Mouse (Mus musculus) CD4-positive naive resting alpha-beta T cell, adult 76 days (primary cell): ENCODE data around the gene Olfr1449. TPM values are rescaled to one million over a fixed set of nuclear protein-coding genes. Genes with fewer than 3 reads are reported as not detected.

Source experiments
- total RNA-seq: library from RNA; stranded (reverse); gene quantifications from one replicate; pipeline ENCODE4 v1.2.4, GENCODE M21; 2023

The Olfr1449 gene
- not detected for total RNA-seq

GRCm38 (mm10) chr19:12930540-12930939 is at the start of gene Olfr1449:
Olfr1449 (plus strand) TSS chr19:12930840.

GRCm38 (mm10) chr19:12883555-12883954 is 47.1 kb upstream of the Olfr1449 start, which contains the start of gene Olfr1445:
Olfr1445 (plus strand) TSS chr19:12883855.

GRCm38 (mm10) chr19:12893424-12893823 is 37.2 kb upstream of the Olfr1449 start, which contains the start of gene Olfr1446:
Olfr1446 (minus strand) TSS chr19:12893524.

GRCm38 (mm10) chr19:12903643-12904042 is 27.0 kb upstream of the Olfr1449 start, which contains the start of gene Olfr1447:
Olfr1447 (minus strand) TSS chr19:12903743.

DNA sequence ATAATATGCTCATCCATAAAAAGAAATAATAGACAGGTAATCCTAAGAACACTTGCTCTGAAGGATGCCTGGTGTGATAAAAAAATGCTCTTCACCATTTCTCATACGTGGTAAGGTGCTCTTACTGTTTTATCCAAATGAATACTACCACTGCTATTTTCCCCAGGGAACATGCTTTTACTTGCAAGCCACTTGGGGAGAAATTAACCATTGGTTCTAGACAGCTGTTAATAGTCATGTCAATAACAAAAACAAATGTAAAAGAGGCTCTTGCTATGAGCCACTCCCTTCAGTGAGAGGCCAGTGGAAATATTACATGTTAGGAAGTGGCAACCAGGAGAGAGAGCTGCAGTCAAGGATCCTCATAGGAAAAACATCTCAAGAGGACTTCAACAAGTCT is 6.3 kb upstream of the Olfr1449 start, which contains the start of gene Olfr1448:
TSS of gene Olfr1448 (minus strand) at position 101 of the 400 bp plus-strand sequence.

GRCm38 (mm10) chr19:12949958-12950357 is 19.3 kb downstream of the Olfr1449 start, which contains the start of gene Olfr1450:
Olfr1450 (plus strand) TSS chr19:12950258.

Other genes with a start within 250 kb of the Olfr1449 start
- not detected for gene Keg1, start 235.1 kb upstream of the Olfr1449 start, total RNA-seq
- 4.5 TPM for gene Cntf, start 165.2 kb upstream of the Olfr1449 start, total RNA-seq
- gene Zfp91, start 134.7 kb upstream of the Olfr1449 start, total RNA-seq, result 81.9 TPM
- gene Lpxn, start 134.6 kb upstream of the Olfr1449 start, total RNA-seq, result 30.4 TPM
- gene Gm5244, start 84.2 kb upstream of the Olfr1449 start, total RNA-seq, result not detected
- gene Olfr1444, start 73.6 kb upstream of the Olfr1449 start, total RNA-seq, result not detected
- not detected for gene Olfr1445, start 47.0 kb upstream of the Olfr1449 start, total RNA-seq
- gene Olfr1446, start 37.3 kb upstream of the Olfr1449 start, total RNA-seq, result not detected
- gene Olfr1447, start 27.1 kb upstream of the Olfr1449 start, total RNA-seq, result not detected
- gene Olfr1448, start 6.4 kb upstream of the Olfr1449 start, total RNA-seq, result not detected
- not detected for gene Olfr1450, start 19.4 kb downstream of the Olfr1449 start, total RNA-seq
- gene Olfr1451, start 64.2 kb downstream of the Olfr1449 start, total RNA-seq, result not detected
- gene Olfr1453, start 97.5 kb downstream of the Olfr1449 start, total RNA-seq, result not detected
- gene Olfr1454, start 129.8 kb downstream of the Olfr1449 start, total RNA-seq, result not detected
- gene Olfr1457, start 167.1 kb downstream of the Olfr1449 start, total RNA-seq, result not detected
- gene Olfr1458, start 175.9 kb downstream of the Olfr1449 start, total RNA-seq, result not detected
- gene Olfr1459, start 218.7 kb downstream of the Olfr1449 start, total RNA-seq, result not detected
- not detected for gene Olfr1461, start 232.2 kb downstream of the Olfr1449 start, total RNA-seq